Mouse (Mus musculus) liver, embryonic 14.5 days (tissue): ENCODE measurements at regions not wholly inside any gene's neighbourhood (a gene's known extent, or its start where the extent isn't known, plus 50 kb on each side); places are given as distances from the start of the nearest gene placed in this dataset.

ENCODE experiments used
- ATAC-seq: fragments of 200-750 bp; cut with Nextera tagmentation; 2 replicates; pipeline ENCODE4 v1.8.0; 2017; ENCODE audit warnings: moderate number of reproducible peaks, mild to moderate bottlenecking, moderate library complexity; ENCODE audit not compliant: insufficient read depth
- DNase-seq, 3 experiments: peaks; one replicate each; pipeline ENCODE4 v3.0.0-alpha.2; 2012 to 2013; ENCODE audit warnings: low read depth in 3 of 3, low spot score in 3 of 3
- H3K27ac ChIP-seq: fragments of 300-500 bp; sonication (generic); 2 replicates; pipeline ENCODE4 v1.5.1; 2014; ENCODE audit warnings: moderate library complexity, mild to moderate bottlenecking, control low read depth, inconsistent platforms
- H3K27me3 ChIP-seq: fragments of 300-500 bp; sonication (generic); 2 replicates; pipeline ENCODE4 v1.6.1; 2014; ENCODE audit warnings: mild to moderate bottlenecking, low read length, moderate library complexity; ENCODE audit not compliant: control insufficient read depth, insufficient read depth
- H3K36me3 ChIP-seq: fragments of 300-500 bp; sonication (generic); replicated peaks from 2 replicates; pipeline ENCODE4 v1.6.1; 2014; ENCODE audit warnings: low read depth; ENCODE audit not compliant: control insufficient read depth, insufficient read depth
- H3K4me1 ChIP-seq, 2 experiments: fragments of 200-500 bp in 1 of 2; fragments of 300-500 bp in 1 of 2; sonication (generic) in 1 of 2; replicated peaks; 2 replicates each; pipeline ENCODE4 v1.6.1; 2012 to 2014; ENCODE audit warnings: antibody characterized with exemption in 1 of 2, inconsistent platforms in 1 of 2, low read length in 1 of 2; ENCODE audit not compliant: control insufficient read depth in 2 of 2, insufficient read depth in 2 of 2
- H3K4me2 ChIP-seq: fragments of 300-500 bp; sonication (generic); 2 replicates; pipeline ENCODE4 v1.6.1; 2014; ENCODE audit warnings: low read depth, mild to moderate bottlenecking, control low read depth, moderate library complexity
- H3K4me3 ChIP-seq, 2 experiments: fragments of 200-500 bp in 1 of 2; fragments of 300-500 bp in 1 of 2; sonication (generic) in 1 of 2; 2 replicates each; pipeline ENCODE4 v1.5.1; 2012 to 2014; ENCODE audit warnings: low read depth in 2 of 2, low read length in 2 of 2, mild to moderate bottlenecking in 2 of 2, control low read depth in 1 of 2, inconsistent platforms in 1 of 2, moderate library complexity in 1 of 2; ENCODE audit not compliant: insufficient read depth in 1 of 2
- H3K9ac ChIP-seq: fragments of 300-500 bp; sonication (generic); replicated peaks from 2 replicates; pipeline ENCODE4 v1.6.1; 2014; ENCODE audit warnings: mild to moderate bottlenecking, control low read depth, moderate library complexity
- H3K9me3 ChIP-seq: fragments of 300-500 bp; sonication (generic); 2 replicates; pipeline ENCODE4 v1.6.1; 2016; ENCODE audit warnings: low read length, mixed read lengths; ENCODE audit not compliant: control insufficient read depth
- CTCF ChIP-seq: IDR thresholded peaks from 2 replicates; pipeline ENCODE4 v1.5.1; 2016; ENCODE audit warnings: antibody characterized with exemption, low read depth, control low read depth
- EP300 ChIP-seq: IDR thresholded peaks from 2 replicates; pipeline ENCODE4 v1.6.1; 2016; ENCODE audit warnings: antibody characterized with exemption, low read depth
- WGBS: fragments of 180-500 bp; shearing (Covaris S2); extraction: QIAGEN DNeasy Blood & Tissue Kit; methylation state at CpG from one replicate; pipeline ENCODE4 v1.1.7; 2014; ENCODE audit not compliant: insufficient replicate concordance; 5-methylcytosine and 5-hydroxymethylcytosine counted together

DNA sequence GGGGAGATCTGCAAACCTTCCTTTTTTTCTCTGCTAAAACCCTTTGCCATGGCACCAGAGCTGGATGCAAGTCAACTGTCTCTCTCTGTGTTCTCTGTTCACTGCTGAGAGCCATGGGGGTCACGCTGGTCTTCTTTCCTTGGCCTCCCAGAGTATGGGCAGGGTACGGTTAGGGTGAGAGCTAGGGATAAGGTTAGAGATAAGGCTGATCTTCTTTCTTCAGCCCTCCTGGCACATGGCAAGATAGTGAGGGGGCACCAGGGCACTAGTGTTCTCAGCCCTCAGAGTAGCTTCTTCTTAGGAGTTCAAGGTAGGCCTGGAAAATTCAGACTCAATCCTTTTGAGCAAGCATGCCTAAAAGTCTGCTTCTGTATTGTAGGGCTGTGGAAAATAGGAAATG, 196.1 kb downstream of the Tm2d1 start:
- H3K4me2 ChIP-seq, result peak overlapping the region; percentile 24; the same call in 1 of the 2 replicates
- H3K9me3 ChIP-seq, result no peaks in the 10 kb centered on the region
- TF ChIP-seq CTCF (no peak), EP300 (peak; percentile 88)
- 0 out of 2 replicates have a peak overlapping the region, but pooled peaks have one; percentile 27 for H3K9ac ChIP-seq
- peak; percentile 79 for ATAC-seq
- peak overlapping the region; percentile 16; the same call in 1 of the 2 replicates for H3K27ac ChIP-seq
- H3K27me3 ChIP-seq, result no peaks in the 10 kb centered on the region
- H3K4me3 ChIP-seq, result no peak overlapping the region
- peak; percentile 13 to 42 (median 25) for DNase-seq
- H3K36me3 ChIP-seq, result no peaks in the 10 kb centered on the region
- peaks cover 30 to 35% of the 10 kb centered on the region in 2 experiments for H3K4me1 ChIP-seq
- 29% methylated on average over 2 of the region's 2 CpGs for WGBS

DNA sequence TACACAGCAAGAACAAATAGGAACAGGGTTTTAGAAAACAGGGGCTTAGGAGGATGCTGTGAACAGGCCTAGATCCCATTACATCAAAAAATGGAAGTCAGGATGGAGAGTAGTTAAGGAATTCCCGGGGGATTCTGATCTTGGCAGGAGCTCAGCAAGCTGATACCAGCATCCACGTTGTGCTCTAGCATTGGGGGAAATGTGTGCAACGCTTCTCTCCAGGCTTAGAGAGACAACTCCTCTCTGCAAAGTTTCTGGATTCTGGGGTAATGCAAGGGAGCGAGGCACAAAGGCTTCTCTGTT, 201.1 kb downstream of the Tm2d1 start:
- no peaks in the 10 kb centered on the region for H3K27me3 ChIP-seq
- DNase-seq, result no peak
- no peak overlapping the region for H3K9ac ChIP-seq
- TF ChIP-seq EP300 (no peak), CTCF (no peak)
- H3K4me3 ChIP-seq, result no peak overlapping the region
- no peak overlapping the region for H3K27ac ChIP-seq
- ATAC-seq, result no peak
- no peaks in the 10 kb centered on the region for H3K9me3 ChIP-seq
- WGBS, result 53% methylated on average over 4 of the region's 4 CpGs
- H3K4me2 ChIP-seq, result no peak overlapping the region
- H3K36me3 ChIP-seq, result no peaks in the 10 kb centered on the region
- H3K4me1 ChIP-seq, result peaks cover 4 to 5% of the 10 kb centered on the region in 2 experiments

DNA sequence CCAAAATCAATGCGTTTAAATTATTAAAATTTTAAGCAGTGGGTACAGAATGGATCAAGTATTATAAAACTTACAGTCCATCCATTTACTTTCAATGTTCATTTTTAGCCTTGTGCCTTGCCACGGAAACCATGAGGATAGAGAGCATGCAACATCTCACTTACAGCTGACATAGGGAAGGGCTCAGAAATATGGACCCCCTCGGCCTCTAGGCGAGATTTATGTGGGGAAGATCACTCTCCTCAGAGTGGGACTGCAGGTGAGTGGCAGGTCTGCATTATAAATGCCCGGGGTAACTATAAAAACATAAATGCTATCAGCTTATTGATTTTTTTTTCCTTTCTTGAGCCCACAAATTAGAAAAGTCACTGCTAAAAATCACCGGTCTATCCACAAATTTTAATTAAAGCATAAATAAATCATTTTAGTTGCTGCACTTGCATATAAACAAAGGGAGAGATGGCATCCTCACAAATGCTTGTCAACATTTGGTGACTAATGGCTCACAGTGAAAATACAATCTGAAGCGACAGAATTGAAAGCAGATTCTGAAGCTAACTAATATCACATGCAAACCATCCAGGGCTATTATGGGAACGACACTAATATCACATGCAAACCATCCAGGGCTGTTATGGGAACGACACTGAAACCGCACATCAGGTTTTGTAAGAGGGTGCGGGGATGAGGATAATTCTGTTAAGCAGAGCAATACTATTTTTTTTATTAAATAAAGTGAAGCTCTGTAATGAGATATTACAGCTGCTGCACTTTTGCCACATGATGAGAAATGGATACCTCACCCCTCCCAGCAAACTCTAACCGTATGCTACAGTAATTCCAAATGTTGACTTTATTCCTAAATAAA, 201.7 kb downstream of the Tm2d1 start:
- no peak overlapping the region for H3K4me2 ChIP-seq
- DNase-seq (no peak), ATAC-seq (no peak)
- no peak overlapping the region for H3K27ac ChIP-seq
- H3K36me3 ChIP-seq, result no peaks in the 10 kb centered on the region
- no peaks in the 10 kb centered on the region for H3K27me3 ChIP-seq
- H3K9me3 ChIP-seq, result no peaks in the 10 kb centered on the region
- TF ChIP-seq CTCF, result no peak
- no peak for TF ChIP-seq EP300
- no peak overlapping the region for H3K4me3 ChIP-seq
- WGBS, result 72% methylated on average over 12 of the region's 12 CpGs
- no peaks in the 10 kb centered on the region for H3K4me1 ChIP-seq
- H3K9ac ChIP-seq, result no peak overlapping the region

DNA sequence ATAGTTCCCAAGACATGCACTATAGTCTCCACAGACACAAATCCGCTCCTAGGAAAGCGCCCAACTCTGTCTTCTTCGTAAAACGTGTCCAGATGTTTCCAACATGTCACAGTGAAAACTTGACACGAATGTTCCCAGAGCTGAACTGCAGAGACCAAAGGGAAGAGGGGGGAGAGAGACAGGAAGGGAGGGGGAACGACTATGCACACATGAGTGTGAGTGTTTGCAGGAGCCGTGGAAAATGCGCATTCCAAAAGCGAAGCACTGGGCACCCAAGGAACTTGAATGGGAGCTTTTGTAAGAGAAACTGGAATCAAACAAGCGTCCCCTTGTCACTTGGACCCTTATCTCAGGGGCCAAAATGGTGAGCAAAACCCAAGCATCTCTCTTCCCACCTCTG, 202.8 kb downstream of the Tm2d1 start:
- no peak for DNase-seq
- Histone ChIP-seq H3K4me2 (no peak overlapping the region), H3K27me3 (no peaks in the 10 kb centered on the region), H3K9ac (no peak overlapping the region), H3K36me3 (no peaks in the 10 kb centered on the region), H3K9me3 (no peaks in the 10 kb centered on the region), H3K4me3 (no peak overlapping the region), H3K4me1 (no peaks in the 10 kb centered on the region), H3K27ac (no peak overlapping the region)
- ATAC-seq, result no peak
- TF ChIP-seq CTCF (no peak), EP300 (no peak)
- 57% methylated on average over 10 of the region's 10 CpGs for WGBS
